Mouse (Mus musculus) thymus, postnatal 10 days (tissue): Measurements from ENCODE around the gene Dgat2.

Experiments used
- DNase-seq, 2 experiments: peaks; one replicate each; pipeline ENCODE4 v3.0.0; 2021; ENCODE audit warnings: low spot score in 2 of 2

Gene Dgat2

GRCm38 (mm10) chr7:99182432-99183172 is at the start of gene Dgat2:
Gene Dgat2, minus strand, starts transcription at chr7:99182719.
- peak; percentile 81 to 93 for DNase-seq

GRCm38 (mm10) chr7:99230061-99230747 is 47.7 kb upstream of the Dgat2 start:
- DNase-seq = no peak

- DNase-seq = no peak
These were observed 46.9 kb upstream of the Dgat2 start for GRCm38 (mm10) chr7:99229411-99229810.

GRCm38 (mm10) chr7:99228825-99229224 is 46.3 kb upstream of the Dgat2 start:
- no peak for DNase-seq

- no peak for DNase-seq
These were observed 44.7 kb upstream of the Dgat2 start for GRCm38 (mm10) chr7:99227267-99227666.

- no peak for DNase-seq
These were observed 44.1 kb upstream of the Dgat2 start for GRCm38 (mm10) chr7:99226662-99227061.

GRCm38 (mm10) chr7:99225421-99225820 is 42.9 kb upstream of the Dgat2 start:
- no peak for DNase-seq

GRCm38 (mm10) chr7:99224648-99225190 is 42.2 kb upstream of the Dgat2 start:
- no peak for DNase-seq

GRCm38 (mm10) chr7:99224225-99224624 is 41.7 kb upstream of the Dgat2 start:
- no peak for DNase-seq

- DNase-seq = no peak
These were observed 35.0 kb upstream of the Dgat2 start for GRCm38 (mm10) chr7:99217338-99218074.

- no peak for DNase-seq
These were observed 32.9 kb upstream of the Dgat2 start for GRCm38 (mm10) chr7:99215347-99215855.

- DNase-seq = no peak
These were observed 32.2 kb upstream of the Dgat2 start for GRCm38 (mm10) chr7:99214621-99215185.

- DNase-seq = no peak
These were observed 31.2 kb upstream of the Dgat2 start for GRCm38 (mm10) chr7:99213686-99214085.

- DNase-seq = no peak
These were observed 30.5 kb upstream of the Dgat2 start for GRCm38 (mm10) chr7:99213056-99213455.

GRCm38 (mm10) chr7:99208704-99209103 is 26.2 kb upstream of the Dgat2 start:
- no peak for DNase-seq

GRCm38 (mm10) chr7:99206364-99206763 is 23.8 kb upstream of the Dgat2 start:
- DNase-seq = no peak

GRCm38 (mm10) chr7:99202163-99202562 is 19.6 kb upstream of the Dgat2 start:
- no peak for DNase-seq

- no peak for DNase-seq
These were observed 17.8 kb upstream of the Dgat2 start for GRCm38 (mm10) chr7:99200290-99200689.

- DNase-seq = no peak
These were observed 17.1 kb upstream of the Dgat2 start for GRCm38 (mm10) chr7:99199451-99200175.

- no peak for DNase-seq
These were observed 16.3 kb upstream of the Dgat2 start for GRCm38 (mm10) chr7:99198811-99199210.

GRCm38 (mm10) chr7:99194511-99194910 is 12.0 kb upstream of the Dgat2 start:
- no peak for DNase-seq
